Mouse (Mus musculus) neutrophil, adult 5-6 weeks (primary cell): Measurements from ENCODE around the gene Mdp1. TPM values are rescaled to one million over a fixed set of nuclear protein-coding genes. Genes with fewer than 3 reads are reported as not detected.

Source experiments
- ATAC-seq: fragments of 151-379, 151-347 bp; 2 replicates; pipeline ENCODE4 v1.8.0; 2017; ENCODE audit warnings: mild to moderate bottlenecking, moderate TSS enrichment; ENCODE audit not compliant: insufficient number of reproducible peaks, poor library complexity, low FRiP score, severe bottlenecking; ENCODE audit errors: extremely low read depth
- total RNA-seq: library from RNA; stranded (forward); fragments of 200-1000 nt; gene quantifications from 2 replicates; pipeline ENCODE4 v1.2.3, GENCODE M21; 2017

Mdp1 gene
- total RNA-seq, 1 experiment from 2014 or later = 40.6 TPM

GRCm38 (mm10) chr14:55644261-55644888 is 15.9 kb downstream of the Mdp1 start:
- no peak for ATAC-seq

- peak; percentile 70 for ATAC-seq
Measured at GRCm38 (mm10) chr14:55643060-55643907, 17.0 kb downstream of the Mdp1 start, which contains the start of gene Tm9sf1. Gene Tm9sf1 (minus strand): TSS chr14:55643806.

- no peak for ATAC-seq
Measured at GRCm38 (mm10) chr14:55642679-55643059, 17.6 kb downstream of the Mdp1 start.

GRCm38 (mm10) chr14:55641291-55641690 is 19.0 kb downstream of the Mdp1 start:
- ATAC-seq = no peak

- ATAC-seq = no peak
Measured at GRCm38 (mm10) chr14:55640816-55641215, 19.5 kb downstream of the Mdp1 start.

GRCm38 (mm10) chr14:55637795-55638194 is 22.5 kb downstream of the Mdp1 start, which contains the start of gene Gm49378:
Gene Gm49378 (minus strand): TSS chr14:55637895.
- no peak for ATAC-seq

GRCm38 (mm10) chr14:55635523-55636007 is 24.7 kb downstream of the Mdp1 start, which contains the start of gene Ipo4:
Gene Ipo4 (minus strand): TSS chr14:55635957.
- peak; percentile 88 for ATAC-seq

GRCm38 (mm10) chr14:55634874-55635522 is 25.3 kb downstream of the Mdp1 start:
- ATAC-seq = no peak

GRCm38 (mm10) chr14:55629312-55629711 is 31.0 kb downstream of the Mdp1 start:
- peak; percentile 70 for ATAC-seq

- ATAC-seq = no peak
Measured at GRCm38 (mm10) chr14:55628077-55628827, 32.1 kb downstream of the Mdp1 start.

- no peak for ATAC-seq
Measured at GRCm38 (mm10) chr14:55618486-55619195, 41.7 kb downstream of the Mdp1 start.

GRCm38 (mm10) chr14:55617822-55618221 is 42.5 kb downstream of the Mdp1 start, which contains the start of gene Rec8:
Gene Rec8 (plus strand): TSS chr14:55618037.
- peak; percentile 40; the same call in 1 of the 2 replicates for ATAC-seq

- no peak for ATAC-seq
Measured at GRCm38 (mm10) chr14:55616844-55617243, 43.5 kb downstream of the Mdp1 start.

GRCm38 (mm10) chr14:55615876-55616275 is 44.4 kb downstream of the Mdp1 start:
- ATAC-seq = no peak

- ATAC-seq = no peak
Measured at GRCm38 (mm10) chr14:55614565-55615178, 45.6 kb downstream of the Mdp1 start.

GRCm38 (mm10) chr14:55613346-55613745 is 47.0 kb downstream of the Mdp1 start:
- ATAC-seq = no peak

GRCm38 (mm10) chr14:55608339-55608738 is 52.0 kb downstream of the Mdp1 start:
- no peak for ATAC-seq
